Mouse (Mus musculus) forebrain, embryonic 14.5 days (tissue): ENCODE data around the gene Mrpl17. TPM values are rescaled to one million over a fixed set of nuclear protein-coding genes. Genes with fewer than 3 reads are reported as not detected.
A peak's percentile ranks its signal among the peaks of the same experiment; 100 is the strongest.

Experiments used
- ATAC-seq: fragments of 200-750 bp; cut with Nextera tagmentation; 2 replicates; pipeline ENCODE4 v1.8.0; 2017; ENCODE audit warnings: mild to moderate bottlenecking, moderate library complexity
- DNase-seq: peaks from one replicate; pipeline ENCODE4 v3.0.0-alpha.2; 2015; ENCODE audit warnings: low spot score
- H3K27ac ChIP-seq: fragments of 300-500 bp; sonication (generic); 2 replicates; pipeline ENCODE4 v1.5.1; 2014; ENCODE audit warnings: low read depth, mild to moderate bottlenecking, control low read depth, low read length, moderate library complexity
- H3K27me3 ChIP-seq: fragments of 300-500 bp; sonication (generic); replicated peaks from 2 replicates; pipeline ENCODE4 v1.6.1; 2014; ENCODE audit warnings: low read length, control low read depth, mixed read lengths; ENCODE audit not compliant: control insufficient read depth, insufficient read depth
- H3K36me3 ChIP-seq: fragments of 300-500 bp; sonication (generic); 2 replicates; pipeline ENCODE4 v1.6.1; 2014; ENCODE audit warnings: low read length, control low read depth; ENCODE audit not compliant: control insufficient read depth, insufficient read depth
- H3K4me1 ChIP-seq: fragments of 300-500 bp; sonication (generic); 2 replicates; pipeline ENCODE4 v1.6.1; 2014; ENCODE audit warnings: antibody characterized with exemption, low read length, control low read depth; ENCODE audit not compliant: control insufficient read depth, insufficient read depth
- H3K4me2 ChIP-seq: fragments of 300-500 bp; sonication (generic); 2 replicates; pipeline ENCODE4 v1.6.1; 2014; ENCODE audit warnings: mild to moderate bottlenecking, control low read depth, low read length
- H3K4me3 ChIP-seq: fragments of 300-500 bp; sonication (generic); 2 replicates; pipeline ENCODE4 v1.5.1; 2014; ENCODE audit warnings: low read depth, low read length, control low read depth
- H3K9ac ChIP-seq: fragments of 300-500 bp; sonication (generic); 2 replicates; pipeline ENCODE4 v1.6.1; 2014; ENCODE audit warnings: mild to moderate bottlenecking, low read length, control low read depth, moderate library complexity
- H3K9me3 ChIP-seq: fragments of 300-500 bp; sonication (generic); replicated peaks from 2 replicates; pipeline ENCODE4 v1.6.1; 2016; ENCODE audit warnings: low read length, control low read depth, mixed read lengths; ENCODE audit not compliant: control insufficient read depth
- WGBS: fragments of 180-500 bp; shearing (Covaris S2); extraction: QIAGEN DNeasy Blood & Tissue Kit; methylation state at CpG from one replicate; pipeline ENCODE4 v1.1.7; 2014; 5-methylcytosine and 5-hydroxymethylcytosine counted together
- polyA plus RNA-seq: library from polyadenylated mRNA; unstranded; fragments of >200 nt; fragmentation: Nextera tagmentation; extraction: Ambion mirVana; gene quantifications from 2 replicates; pipeline ENCODE4 v1.2.1, GENCODE M21; 2014

Gene Mrpl17
- polyA plus RNA-seq, 1 experiment from 2014 or later: 221 TPM

DNA sequence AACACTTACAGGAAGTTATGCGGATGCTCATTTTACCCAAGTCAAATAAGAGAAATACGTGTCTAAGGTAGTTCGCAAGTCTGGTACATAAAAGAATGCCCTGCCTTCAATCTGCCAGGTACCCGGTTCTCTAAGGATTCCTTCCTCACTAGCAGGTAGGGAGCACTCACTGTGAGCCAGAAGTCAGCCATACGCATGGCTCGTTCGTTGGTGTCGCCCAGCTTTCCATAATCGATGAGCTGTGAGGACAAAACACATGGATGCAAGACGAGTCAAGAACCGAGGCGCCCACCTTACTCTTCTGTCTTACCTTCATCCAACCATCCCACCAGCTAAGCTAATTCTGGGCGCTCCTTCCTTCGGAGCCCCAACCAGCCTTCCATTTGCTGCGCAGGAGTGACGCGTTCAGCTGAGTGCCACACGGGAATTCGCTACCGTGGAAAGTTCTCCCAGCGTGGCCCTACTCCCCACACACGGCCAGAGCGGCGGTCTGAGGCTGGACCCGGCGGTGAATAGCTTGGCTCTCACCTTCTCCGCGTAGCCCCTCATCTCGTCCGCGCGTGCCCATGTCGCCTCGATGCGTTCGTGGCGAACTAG, 521 bp downstream of the Mrpl17 start:
- Histone ChIP-seq H3K4me3 (peak overlapping the region; percentile 79), H3K9ac (peak overlapping the region; percentile 94), H3K36me3 (peaks cover 13% of the 10 kb centered on the region; the same call in 1 of the 2 replicates), H3K4me1 (peaks cover 6% of the 10 kb centered on the region; the same call in 1 of the 2 replicates), H3K9me3 (no peaks in the 10 kb centered on the region), H3K27ac (peak overlapping the region; percentile 85), H3K4me2 (peak overlapping the region; percentile 59), H3K27me3 (no peaks in the 10 kb centered on the region)
- WGBS: 5% methylated on average over 37 of the region's 37 CpGs
- DNase-seq (no peak), ATAC-seq (no peak)

- Histone ChIP-seq H3K36me3 (peaks cover 13% of the 10 kb centered on the region; the same call in 1 of the 2 replicates), H3K9me3 (no peaks in the 10 kb centered on the region), H3K4me3 (peak overlapping the region; percentile 79), H3K9ac (peak overlapping the region; percentile 94), H3K27me3 (no peaks in the 10 kb centered on the region), H3K4me2 (peak overlapping the region; percentile 59), H3K4me1 (peaks cover 6% of the 10 kb centered on the region; the same call in 1 of the 2 replicates), H3K27ac (no peak overlapping the region; the same call in 1 of the 2 replicates)
- ATAC-seq (no peak), DNase-seq (no peak)
- WGBS: 83% methylated on average over 7 of the region's 7 CpGs
Observed at GRCm38 (mm10) chr7:105809836-105810235, 1.1 kb downstream of the Mrpl17 start.

- H3K4me3 ChIP-seq: no peak overlapping the region
- peaks cover 13% of the 10 kb centered on the region; the same call in 1 of the 2 replicates for H3K36me3 ChIP-seq
- H3K9ac ChIP-seq: no peak overlapping the region
- no peak overlapping the region for H3K27ac ChIP-seq
- H3K9me3 ChIP-seq: no peaks in the 10 kb centered on the region
- ATAC-seq: no peak
- no peak overlapping the region for H3K4me2 ChIP-seq
- H3K4me1 ChIP-seq: peaks cover 6% of the 10 kb centered on the region; the same call in 1 of the 2 replicates
- WGBS: 83% methylated on average over 1 of the region's 1 CpGs
- no peak for DNase-seq
- no peaks in the 10 kb centered on the region for H3K27me3 ChIP-seq
Observed at GRCm38 (mm10) chr7:105808385-105808784, 2.5 kb downstream of the Mrpl17 start.

- no peak for ATAC-seq
- WGBS: 70% methylated on average over 2 of the region's 2 CpGs
- no peak overlapping the region for H3K27ac ChIP-seq
- no peak for DNase-seq
- no peaks in the 10 kb centered on the region for H3K9me3 ChIP-seq
- peaks cover 6% of the 10 kb centered on the region; the same call in 1 of the 2 replicates for H3K4me1 ChIP-seq
- H3K4me2 ChIP-seq: no peak overlapping the region
- peaks cover 13% of the 10 kb centered on the region; the same call in 1 of the 2 replicates for H3K36me3 ChIP-seq
- H3K9ac ChIP-seq: no peak overlapping the region
- no peak overlapping the region for H3K4me3 ChIP-seq
- H3K27me3 ChIP-seq: no peaks in the 10 kb centered on the region
Observed at GRCm38 (mm10) chr7:105806716-105807115, 4.2 kb downstream of the Mrpl17 start.

DNA sequence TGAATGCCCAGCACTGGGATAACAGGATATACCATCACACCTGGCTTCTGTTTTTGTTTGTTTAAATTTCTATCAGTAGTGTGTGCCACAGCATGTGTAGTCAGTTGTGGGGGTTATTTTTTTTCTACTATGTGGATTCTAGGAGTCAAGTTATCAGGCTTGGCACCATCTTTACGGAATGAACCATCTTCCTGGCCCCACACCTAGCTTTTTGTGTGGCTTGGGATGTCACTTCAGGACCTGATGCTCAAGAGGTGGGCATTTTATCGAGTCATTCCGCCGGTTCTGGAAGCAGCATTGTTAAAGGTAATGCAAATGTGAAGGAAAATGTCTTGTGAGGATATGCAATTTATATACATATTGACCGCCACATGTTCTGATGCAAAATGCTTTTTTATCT, 4.8 kb downstream of the Mrpl17 start:
- 76% methylated on average over 5 of the region's 5 CpGs for whole genome bisulfite sequencing
- DNase-seq: no peak

GRCm38 (mm10) chr7:105803428-105803827, 7.5 kb downstream of the Mrpl17 start:
- no peak overlapping the region for H3K9ac ChIP-seq
- H3K27ac ChIP-seq: no peak overlapping the region
- no peak overlapping the region for H3K4me2 ChIP-seq
- DNase-seq: no peak
- no peaks in the 10 kb centered on the region for H3K4me1 ChIP-seq
- H3K27me3 ChIP-seq: no peaks in the 10 kb centered on the region
- no peak for ATAC-seq
- peaks cover 2% of the 10 kb centered on the region; the same call in 1 of the 2 replicates for H3K36me3 ChIP-seq
- H3K9me3 ChIP-seq: no peaks in the 10 kb centered on the region
- H3K4me3 ChIP-seq: no peak overlapping the region

More for the DNA sequence above, 4.8 kb downstream of the Mrpl17 start:
- Histone ChIP-seq H3K27ac (no peak overlapping the region), H3K4me1 (peaks cover 6% of the 10 kb centered on the region; the same call in 1 of the 2 replicates), H3K9me3 (no peaks in the 10 kb centered on the region), H3K9ac (no peak overlapping the region), H3K4me2 (no peak overlapping the region), H3K36me3 (peaks cover 13% of the 10 kb centered on the region; the same call in 1 of the 2 replicates), H3K4me3 (no peak overlapping the region), H3K27me3 (no peaks in the 10 kb centered on the region)
- ATAC-seq: no peak

- WGBS: 60% methylated on average over 1 of the region's 1 CpGs
- ATAC-seq (no peak), DNase-seq (no peak)
- Histone ChIP-seq H3K4me2 (no peak overlapping the region), H3K36me3 (peaks cover 2% of the 10 kb centered on the region; the same call in 1 of the 2 replicates), H3K4me3 (no peak overlapping the region), H3K27me3 (no peaks in the 10 kb centered on the region), H3K4me1 (no peaks in the 10 kb centered on the region), H3K27ac (no peak overlapping the region), H3K9me3 (no peaks in the 10 kb centered on the region), H3K9ac (no peak overlapping the region)
Observed at GRCm38 (mm10) chr7:105802771-105803170, 8.1 kb downstream of the Mrpl17 start.

DNA sequence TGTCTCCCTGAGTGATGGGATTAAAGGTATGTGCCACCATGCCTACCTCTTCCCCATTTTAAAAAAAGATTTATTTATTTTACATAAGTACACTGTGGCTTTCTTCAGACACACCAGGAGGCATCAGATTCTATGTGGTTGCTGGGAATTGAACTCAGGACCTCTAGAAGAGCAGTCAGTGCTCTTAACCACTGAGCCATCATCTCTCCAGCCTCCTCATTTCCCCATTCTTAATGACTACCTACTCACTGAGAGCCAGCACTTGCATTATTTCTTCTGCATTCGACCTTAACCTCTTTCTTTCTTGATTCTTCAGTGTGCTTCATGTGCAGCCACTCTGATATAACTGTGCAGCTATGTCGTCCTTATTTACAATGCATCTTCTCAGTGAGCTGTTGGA, 8.6 kb downstream of the Mrpl17 start:
- H3K27ac ChIP-seq: no peak overlapping the region
- H3K36me3 ChIP-seq: no peaks in the 10 kb centered on the region; the same call in 1 of the 2 replicates
- DNase-seq (no peak), ATAC-seq (no peak)
- H3K9me3 ChIP-seq: no peaks in the 10 kb centered on the region
- no peak overlapping the region for H3K4me3 ChIP-seq
- no peak overlapping the region for H3K4me2 ChIP-seq
- no peaks in the 10 kb centered on the region for H3K27me3 ChIP-seq
- no peaks in the 10 kb centered on the region for H3K4me1 ChIP-seq
- H3K9ac ChIP-seq: no peak overlapping the region
- whole genome bisulfite sequencing: 41% methylated on average over 2 of the region's 2 CpGs

GRCm38 (mm10) chr7:105796972-105797371, 13.9 kb downstream of the Mrpl17 start:
- Histone ChIP-seq H3K4me1 (no peaks in the 10 kb centered on the region), H3K36me3 (no peaks in the 10 kb centered on the region), H3K27me3 (no peaks in the 10 kb centered on the region), H3K9ac (no peak overlapping the region), H3K9me3 (no peaks in the 10 kb centered on the region), H3K27ac (no peak overlapping the region), H3K4me2 (no peak overlapping the region), H3K4me3 (no peak overlapping the region)
- WGBS: 86% methylated on average over 3 of the region's 3 CpGs
- ATAC-seq: no peak
- DNase-seq: no peak
